Mouse (Mus musculus): ENCODE data around the gene Ncoa3.

Gene Ncoa3

GRCm38 (mm10) chr2:166002429-166002828 lies 10.0 kb downstream of the Ncoa3 start:
- no peak for DNase-seq (ENCODE audit: low read depth)

- no peak for DNase-seq (ENCODE audit: low read depth)
Observed at GRCm38 (mm10) chr2:166003004-166003403, 10.6 kb downstream of the Ncoa3 start.

DNA sequence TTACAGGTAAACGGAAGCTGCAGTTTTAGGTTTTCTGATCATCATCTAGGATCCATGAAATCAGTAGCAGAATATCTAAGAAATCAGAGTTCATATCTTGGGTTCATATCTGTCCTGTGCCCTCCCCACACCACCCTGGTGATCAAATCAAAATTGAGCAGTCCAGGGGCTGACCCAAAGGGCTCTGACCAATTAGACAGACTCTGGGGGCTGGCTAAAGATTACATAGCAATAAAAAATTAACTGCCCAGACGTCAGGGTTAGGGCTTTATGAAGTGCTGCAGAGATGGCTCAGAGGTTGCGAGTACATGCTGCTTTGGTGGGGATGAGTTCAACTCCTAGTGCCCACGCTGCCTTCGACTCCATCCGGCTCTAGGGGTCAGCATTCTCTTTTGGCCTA lies 14.6 kb downstream of the Ncoa3 start:
- no peak for DNase-seq (ENCODE audit: low read depth)

GRCm38 (mm10) chr2:166008558-166009392 lies 16.3 kb downstream of the Ncoa3 start:
- no peak for DNase-seq (ENCODE audit: low read depth)

DNA sequence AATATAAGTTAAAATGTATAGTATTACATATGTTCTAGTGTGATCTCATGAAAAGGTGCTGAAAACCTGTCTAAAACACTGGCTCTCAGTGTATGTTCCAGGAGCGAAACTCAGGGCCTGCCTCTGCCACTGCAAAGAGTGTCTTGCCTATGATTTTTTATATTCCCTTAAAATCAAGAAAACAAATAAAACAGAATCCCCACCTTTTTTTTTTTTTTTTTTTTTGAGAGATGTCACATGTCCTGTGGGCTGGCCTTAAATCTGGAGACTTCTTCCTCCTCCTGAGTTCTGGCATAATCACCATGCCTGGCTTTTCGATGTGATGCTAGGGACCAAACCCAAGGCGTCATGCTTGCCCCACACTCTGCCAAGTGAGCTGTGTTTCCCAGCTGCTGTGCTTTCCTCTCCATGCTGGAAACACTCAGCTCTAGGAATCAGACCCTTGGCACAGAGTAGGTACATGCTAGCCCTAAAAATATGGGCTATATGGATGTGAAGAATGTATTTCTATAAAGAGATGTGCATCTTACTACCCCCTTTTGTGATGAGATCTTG lies 17.0 kb downstream of the Ncoa3 start:
- no peak for DNase-seq (ENCODE audit: low read depth)

DNA sequence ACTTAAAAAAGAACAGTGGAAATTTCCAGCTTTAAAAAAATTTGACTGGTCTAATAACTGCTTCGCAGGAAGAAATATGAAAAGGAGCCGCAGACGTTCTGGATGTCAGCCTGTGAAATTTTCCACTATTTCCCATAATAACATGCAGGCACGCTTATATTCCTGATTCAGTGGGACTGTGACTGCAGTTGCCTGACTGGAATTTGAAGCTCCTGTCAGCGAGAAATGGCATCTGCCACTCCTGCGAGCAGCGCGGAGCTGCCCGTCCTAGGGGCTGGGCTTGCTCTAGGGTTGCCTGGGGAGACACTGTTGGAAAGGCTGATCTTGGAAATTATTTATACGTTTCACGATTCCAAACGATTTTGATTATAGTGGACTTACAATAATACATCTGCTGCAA lies 17.9 kb downstream of the Ncoa3 start:
- no peak for DNase-seq (ENCODE audit: low read depth)

DNA sequence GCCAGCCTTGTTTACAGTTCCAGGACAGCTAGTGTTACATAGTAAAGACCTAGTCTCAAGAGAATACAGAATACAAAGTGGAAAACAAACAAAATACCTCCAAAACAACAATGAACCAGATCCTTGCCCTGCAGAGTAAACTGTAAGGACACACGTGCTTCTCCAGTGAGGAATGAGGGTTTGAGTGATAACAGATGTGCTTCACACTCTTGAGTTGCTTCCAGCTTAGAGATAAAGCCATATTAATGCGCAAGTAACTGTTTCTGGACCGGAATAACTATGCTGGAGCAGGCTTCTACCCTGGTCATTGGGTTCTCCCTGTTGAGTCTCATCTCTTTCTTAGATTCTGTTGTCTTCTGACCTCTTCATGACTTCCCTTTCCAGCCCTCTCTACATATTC lies 19.0 kb downstream of the Ncoa3 start:
- DNase-seq (ENCODE audit: low read depth) = peak; percentile 62

DNA sequence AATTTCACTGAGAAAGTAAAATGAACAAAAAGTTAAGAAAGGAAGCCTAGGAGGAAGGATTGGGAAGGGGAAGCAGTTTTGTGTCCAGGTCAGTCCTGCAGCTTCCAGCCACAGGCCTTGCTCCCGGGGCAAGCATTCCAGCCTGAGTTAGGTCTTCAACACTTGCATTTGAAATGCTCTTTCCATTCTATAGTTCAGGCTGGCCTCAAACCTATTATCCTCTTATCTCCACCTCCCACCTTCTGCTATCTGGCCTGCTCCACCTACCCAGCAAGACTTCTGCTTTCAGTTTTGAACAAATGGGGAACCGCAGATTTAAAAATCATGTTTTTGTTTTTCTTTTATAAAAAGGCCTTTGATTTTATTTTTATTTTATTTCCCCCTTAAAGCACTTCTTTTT lies 19.7 kb downstream of the Ncoa3 start:
- no peak for DNase-seq (ENCODE audit: low read depth)

DNA sequence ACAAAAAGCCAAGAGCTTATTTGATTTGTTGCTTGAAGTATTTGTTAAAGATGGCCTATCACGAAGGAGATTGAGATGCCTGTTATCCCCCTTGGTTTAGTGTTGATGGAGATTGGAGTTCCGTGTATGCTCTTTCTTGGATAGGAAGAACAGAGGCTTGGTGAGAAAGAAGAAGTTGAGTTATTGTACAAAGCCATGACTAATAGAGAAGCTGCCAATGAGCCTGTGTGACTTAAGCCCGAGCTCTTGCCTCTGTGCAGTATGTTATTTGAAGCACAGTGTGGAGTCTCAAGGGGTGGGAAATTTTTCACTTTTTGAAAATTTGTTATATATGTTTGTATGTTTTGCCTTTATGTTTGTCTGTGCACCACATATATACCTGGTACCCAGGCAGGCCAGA lies 26.3 kb downstream of the Ncoa3 start:
- DNase-seq (ENCODE audit: low read depth) = no peak

GRCm38 (mm10) chr2:166020026-166020425 lies 27.6 kb downstream of the Ncoa3 start:
- no peak for DNase-seq (ENCODE audit: low read depth)

DNA sequence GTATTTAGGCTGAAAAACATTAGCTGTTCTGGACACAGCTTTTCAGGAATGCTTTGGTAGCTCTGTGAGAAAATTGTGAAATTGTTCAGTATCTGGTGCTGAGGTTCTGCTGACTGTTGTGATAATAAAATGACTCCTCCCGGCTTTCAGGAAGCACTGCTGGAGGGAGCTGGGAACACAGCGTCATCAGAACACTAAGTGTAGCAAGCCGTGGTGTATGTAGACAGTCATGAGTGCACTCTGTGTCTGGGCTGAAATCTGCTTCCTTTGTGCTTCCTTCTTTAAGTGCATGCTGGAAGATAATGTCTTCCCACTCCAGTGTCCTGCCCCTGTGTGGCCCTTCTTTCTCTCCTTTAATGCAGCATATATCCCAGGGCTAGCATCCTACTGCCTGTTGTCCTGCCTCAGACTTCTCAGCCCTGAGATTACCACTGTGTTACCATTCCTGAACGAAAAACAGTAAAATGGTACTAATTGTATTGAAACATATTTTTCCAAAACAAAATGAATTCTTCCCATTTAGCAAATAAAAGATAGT lies 28.7 kb downstream of the Ncoa3 start:
- DNase-seq (ENCODE audit: low read depth) = peak; percentile 57

GRCm38 (mm10) chr2:166021642-166022041 lies 29.2 kb downstream of the Ncoa3 start:
- DNase-seq (ENCODE audit: low read depth) = peak; percentile 17

GRCm38 (mm10) chr2:166022327-166022726 lies 29.9 kb downstream of the Ncoa3 start:
- DNase-seq (ENCODE audit: low read depth) = no peak

GRCm38 (mm10) chr2:166024079-166024478 lies 31.6 kb downstream of the Ncoa3 start:
- no peak for DNase-seq (ENCODE audit: low read depth)

DNA sequence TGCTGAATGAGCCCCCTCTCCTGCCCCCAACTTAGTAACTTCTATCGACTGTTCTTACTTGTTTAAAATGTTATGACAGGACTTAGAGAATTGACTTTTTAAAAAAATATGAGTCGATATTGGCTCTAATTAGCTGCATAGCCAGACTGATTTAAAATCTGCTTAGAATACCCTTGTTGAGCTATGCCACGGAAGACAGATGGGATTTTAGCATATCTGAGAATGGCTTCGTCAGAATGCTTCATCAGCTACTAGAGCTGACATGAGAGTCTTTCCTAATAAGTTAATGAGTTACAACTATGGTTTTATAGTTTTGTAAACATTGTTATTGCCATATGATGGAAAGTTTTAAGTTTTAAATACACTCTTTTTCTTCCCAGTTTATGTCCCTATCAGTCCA lies 32.2 kb downstream of the Ncoa3 start:
- DNase-seq (ENCODE audit: low read depth) = no peak

GRCm38 (mm10) chr2:166025943-166026342 lies 33.5 kb downstream of the Ncoa3 start:
- DNase-seq (ENCODE audit: low read depth) = no peak

DNA sequence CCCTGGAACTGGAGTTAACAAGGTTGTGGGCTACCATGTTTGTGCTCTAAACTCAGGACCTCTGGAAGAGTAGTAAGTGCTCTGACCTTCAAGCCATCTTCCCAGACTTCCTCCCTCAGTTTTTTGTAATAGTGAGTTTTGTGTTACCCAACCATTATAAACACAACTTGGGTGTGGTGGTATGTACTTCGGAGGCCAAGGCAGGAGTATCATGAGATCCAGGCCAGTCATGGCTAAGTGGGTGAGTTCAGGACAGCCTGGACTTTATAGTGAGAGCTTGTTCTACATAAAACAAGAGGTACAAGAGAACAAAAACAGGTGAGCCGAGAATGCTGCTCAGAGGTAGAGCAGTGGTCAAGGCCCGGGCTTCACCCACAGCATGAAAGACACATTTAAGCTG lies 35.4 kb downstream of the Ncoa3 start:
- DNase-seq (ENCODE audit: low read depth) = no peak

- no peak for DNase-seq (ENCODE audit: low read depth)
Observed at GRCm38 (mm10) chr2:166029232-166029631, 36.8 kb downstream of the Ncoa3 start.

- DNase-seq (ENCODE audit: low read depth) = peak; percentile 24
Observed at GRCm38 (mm10) chr2:166030256-166030995, 38.0 kb downstream of the Ncoa3 start.

DNA sequence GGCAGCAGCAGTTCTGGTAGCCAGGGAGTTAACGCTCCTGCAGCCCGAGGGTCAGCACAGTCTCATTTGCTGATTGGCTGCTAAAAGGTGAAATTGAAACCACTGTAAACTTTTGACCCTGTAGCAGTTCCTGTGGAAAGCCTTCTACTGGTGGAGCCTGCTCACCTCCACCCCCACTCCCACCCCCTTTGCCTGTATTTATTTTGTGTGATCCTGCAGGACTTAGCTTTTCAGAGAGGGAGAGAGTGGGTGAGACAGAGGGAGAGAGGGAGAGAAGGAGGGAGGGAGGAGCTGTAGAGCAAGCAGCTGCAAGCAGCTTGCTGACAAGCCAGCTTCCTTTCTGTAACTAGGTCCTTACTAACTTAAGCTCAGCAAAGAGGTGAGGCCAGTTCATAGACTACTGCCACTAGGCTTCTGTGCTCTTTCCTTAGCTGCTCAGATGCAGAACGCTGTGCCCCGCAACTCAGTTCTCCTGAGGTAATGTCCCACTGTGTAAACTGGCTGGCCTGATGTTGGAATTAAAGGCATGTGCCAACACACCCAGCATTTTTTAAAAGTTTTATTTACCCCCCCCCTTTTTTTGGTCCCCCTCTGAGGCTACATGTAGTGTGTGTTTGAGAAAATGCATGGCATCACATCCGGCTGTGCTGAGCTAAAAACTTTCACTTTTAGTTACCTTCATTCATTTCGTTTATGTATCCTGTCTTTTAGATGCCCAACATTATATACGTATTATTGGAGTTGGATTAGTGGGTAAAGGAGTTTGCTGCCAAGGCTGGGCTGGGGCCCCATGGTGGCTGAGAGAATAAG lies 38.9 kb downstream of the Ncoa3 start:
- DNase-seq (ENCODE audit: low read depth) = peak; percentile 74

DNA sequence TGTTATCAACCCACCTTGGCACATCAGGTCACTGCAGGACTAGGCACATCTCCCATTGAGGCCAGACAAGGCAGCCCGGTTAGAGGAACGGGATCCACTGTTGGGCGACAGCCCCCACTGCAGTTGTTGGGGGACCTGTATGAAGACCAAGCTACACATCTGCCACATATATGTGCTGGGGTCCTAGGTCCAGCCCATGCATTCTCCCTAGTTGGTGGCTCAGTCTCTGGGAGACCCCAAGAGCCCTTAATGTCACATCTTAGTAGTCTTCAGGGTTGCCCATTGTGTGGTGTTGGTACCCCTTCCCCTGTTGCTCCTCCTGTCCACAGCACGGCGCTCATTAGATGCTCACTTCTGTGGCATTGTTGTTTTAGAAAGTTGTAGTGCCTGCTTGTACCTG lies 40.2 kb downstream of the Ncoa3 start:
- DNase-seq (ENCODE audit: low read depth) = no peak

DNA sequence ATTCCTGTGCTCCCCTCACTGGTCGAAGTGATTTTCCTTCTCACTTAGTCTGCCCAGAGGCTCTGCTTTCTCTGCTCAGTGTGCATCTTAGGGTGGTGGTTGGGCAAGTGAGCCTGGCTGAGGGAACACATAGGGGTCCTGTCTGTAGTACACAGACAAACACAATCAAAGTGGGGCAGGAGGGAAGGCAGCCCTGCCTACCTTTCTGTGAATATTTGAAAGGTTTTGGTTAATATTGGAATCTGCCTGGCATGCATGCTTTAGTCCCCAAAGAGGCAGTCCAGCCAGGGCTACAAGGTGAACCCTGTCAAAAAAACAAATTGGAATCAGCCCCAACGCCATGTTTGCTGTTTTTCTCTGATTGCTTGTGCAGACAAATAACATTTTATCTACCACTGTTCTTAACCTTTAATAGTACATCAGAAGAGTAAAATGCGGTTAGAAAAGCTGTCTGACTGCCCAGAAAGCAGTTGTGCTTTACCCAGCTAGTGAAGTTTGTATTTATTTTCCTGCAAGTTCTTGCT lies 42.6 kb downstream of the Ncoa3 start:
- DNase-seq (ENCODE audit: low read depth) = no peak
